Mouse (Mus musculus): ENCODE data around the gene Olfr1364. TPM values are rescaled to one million over a fixed set of nuclear protein-coding genes. Genes with fewer than 3 reads are reported as not detected.

Olfr1364 gene
- not detected in 2 replicates for polyA plus RNA-seq (2015; fragmentation: Nextera tagmentation; extraction: Ambion mirVana)

- H3K27ac ChIP-seq: no peak within 1 kb of the TSS
- H3K9me3 ChIP-seq: no peaks in the 10 kb centered on the region
- no peaks in the 10 kb centered on the region for H3K4me1 ChIP-seq (replicated peaks)
- H3K4me3 ChIP-seq: no peak within 1 kb of the TSS
- ATAC-seq (ENCODE audit: low FRiP score): no peak
- no peaks in the 10 kb centered on the region for H3K36me3 ChIP-seq
- 90% methylated on average over 2 of the region's 2 CpGs for WGBS
- H3K9ac ChIP-seq: no peak within 1 kb of the TSS
- no peaks in the 10 kb centered on the region for H3K27me3 ChIP-seq
- no peak within 1 kb of the TSS for H3K4me2 ChIP-seq
These were observed at the start of gene Olfr1364 for GRCm38 (mm10) chr13:21581659-21582058. Olfr1364 (minus strand) TSS chr13:21581759.

- Histone ChIP-seq H3K4me1 (replicated peaks) (no peaks in the 10 kb centered on the region), H3K27me3 (no peaks in the 10 kb centered on the region), H3K4me2 (no peak within 1 kb of the TSS), H3K4me3 (no peak within 1 kb of the TSS), H3K9ac (no peak within 1 kb of the TSS), H3K9me3 (no peaks in the 10 kb centered on the region), H3K36me3 (no peaks in the 10 kb centered on the region), H3K27ac (no peak within 1 kb of the TSS)
- ATAC-seq (ENCODE audit: low FRiP score): no peak
These were observed 32.4 kb upstream of the Olfr1364 start, which contains the start of gene Olfr1362 for GRCm38 (mm10) chr13:21613922-21614321. Olfr1362 (minus strand) TSS chr13:21614022.

- H3K4me1 ChIP-seq (replicated peaks): no peaks in the 10 kb centered on the region
- H3K9me3 ChIP-seq: no peaks in the 10 kb centered on the region
- no peak overlapping the region for H3K9ac ChIP-seq
- no peak for ATAC-seq (ENCODE audit: low FRiP score)
- no peak overlapping the region for H3K27ac ChIP-seq
- no peak overlapping the region for H3K4me3 ChIP-seq
- no peaks in the 10 kb centered on the region for H3K27me3 ChIP-seq
- H3K36me3 ChIP-seq: no peaks in the 10 kb centered on the region
- H3K4me2 ChIP-seq: no peak overlapping the region
- 60% methylated on average over 2 of the region's 2 CpGs for WGBS
These were observed 10.1 kb upstream of the Olfr1364 start for GRCm38 (mm10) chr13:21591618-21592017.

- Histone ChIP-seq H3K27ac (no peak within 1 kb of the TSS), H3K9me3 (no peaks in the 10 kb centered on the region), H3K9ac (no peak within 1 kb of the TSS), H3K27me3 (no peaks in the 10 kb centered on the region), H3K4me2 (no peak within 1 kb of the TSS), H3K36me3 (no peaks in the 10 kb centered on the region), H3K4me1 (replicated peaks) (no peaks in the 10 kb centered on the region), H3K4me3 (no peak within 1 kb of the TSS)
- ATAC-seq (ENCODE audit: low FRiP score): no peak
- 70% methylated on average over 1 of the region's 1 CpGs for WGBS
These were observed 21.8 kb downstream of the Olfr1364 start, which contains the start of gene Olfr1535 for GRCm38 (mm10) chr13:21559793-21560192. Olfr1535 (minus strand) TSS chr13:21559893.

- no peak for ATAC-seq (ENCODE audit: low FRiP score)
- Histone ChIP-seq H3K4me2 (no peak overlapping the region), H3K9me3 (no peaks in the 10 kb centered on the region), H3K27me3 (no peaks in the 10 kb centered on the region), H3K36me3 (no peaks in the 10 kb centered on the region), H3K4me3 (no peak overlapping the region), H3K27ac (no peak overlapping the region), H3K9ac (no peak overlapping the region), H3K4me1 (replicated peaks) (no peaks in the 10 kb centered on the region)
- 65% methylated on average over 3 of the region's 3 CpGs for WGBS
These were observed 31.0 kb downstream of the Olfr1364 start for GRCm38 (mm10) chr13:21550416-21551110.

GRCm38 (mm10) chr13:21549487-21549886 is 32.1 kb downstream of the Olfr1364 start:
- no peaks in the 10 kb centered on the region for H3K36me3 ChIP-seq
- no peaks in the 10 kb centered on the region for H3K27me3 ChIP-seq
- 92% methylated on average over 3 of the region's 3 CpGs for WGBS
- no peak overlapping the region for H3K27ac ChIP-seq
- no peak overlapping the region for H3K9ac ChIP-seq
- H3K4me2 ChIP-seq: no peak overlapping the region
- H3K9me3 ChIP-seq: no peaks in the 10 kb centered on the region
- H3K4me1 ChIP-seq (replicated peaks): no peaks in the 10 kb centered on the region
- H3K4me3 ChIP-seq: no peak overlapping the region
- ATAC-seq (ENCODE audit: low FRiP score): no peak

GRCm38 (mm10) chr13:21542708-21543107 is 38.9 kb downstream of the Olfr1364 start, which contains the start of gene Olfr1366:
Olfr1366 (minus strand) TSS chr13:21542808.
- Histone ChIP-seq H3K27me3 (no peaks in the 10 kb centered on the region), H3K4me3 (no peak within 1 kb of the TSS), H3K9me3 (no peaks in the 10 kb centered on the region), H3K4me1 (replicated peaks) (no peaks in the 10 kb centered on the region), H3K36me3 (no peaks in the 10 kb centered on the region), H3K4me2 (no peak within 1 kb of the TSS), H3K27ac (no peak within 1 kb of the TSS), H3K9ac (no peak within 1 kb of the TSS)
- 88% methylated on average over 1 of the region's 1 CpGs for WGBS
- no peak for ATAC-seq (ENCODE audit: low FRiP score)

- Histone ChIP-seq H3K9me3 (no peaks in the 10 kb centered on the region), H3K4me3 (peak within 1 kb of the TSS; percentile 76), H3K36me3 (peaks cover 11% of the 10 kb centered on the region), H3K27me3 (no peaks in the 10 kb centered on the region), H3K27ac (peak within 1 kb of the TSS; percentile 92), H3K4me1 (replicated peaks) (peaks cover 11% of the 10 kb centered on the region), H3K9ac (peak within 1 kb of the TSS; percentile 88), H3K4me2 (peak within 1 kb of the TSS; percentile 66)
- peak; percentile 100 for ATAC-seq (ENCODE audit: low FRiP score)
- WGBS: under 1% methylated on average over 39 of the region's 39 CpGs
These were observed 50.8 kb downstream of the Olfr1364 start, which contains the start of gene Zkscan8 for GRCm38 (mm10) chr13:21530781-21531201. Zkscan8 (minus strand) TSS chr13:21531120.

GRCm38 (mm10) chr13:21530136-21530535 is 51.4 kb downstream of the Olfr1364 start:
- Histone ChIP-seq H3K4me3 (peak overlapping the region; percentile 76), H3K4me2 (peak overlapping the region; percentile 66), H3K9ac (no peak overlapping the region), H3K36me3 (peaks cover 15% of the 10 kb centered on the region), H3K27me3 (no peaks in the 10 kb centered on the region), H3K9me3 (no peaks in the 10 kb centered on the region), H3K4me1 (replicated peaks) (peaks cover 11% of the 10 kb centered on the region), H3K27ac (no peak overlapping the region)
- no peak for ATAC-seq (ENCODE audit: low FRiP score)
- 55% methylated on average over 7 of the region's 7 CpGs for WGBS

Other genes with a start within 250 kb of the Olfr1364 start
- gene Olfr1367, start 234.8 kb downstream of the Olfr1364 start, polyA plus RNA-seq (2015; fragmentation: Nextera tagmentation; extraction: Ambion mirVana): not detected in 2 replicates
- gene Zscan12, start 218.9 kb downstream of the Olfr1364 start, polyA plus RNA-seq (2015; fragmentation: Nextera tagmentation; extraction: Ambion mirVana): 13.5 and 15.5 TPM in 2 replicates
- 83.2 and 85.9 TPM in 2 replicates for gene Zkscan3, start 179.0 kb downstream of the Olfr1364 start, polyA plus RNA-seq (2015; fragmentation: Nextera tagmentation; extraction: Ambion mirVana)
- 4.0 and 4.2 TPM in 2 replicates for gene Pgbd1, start 140.7 kb downstream of the Olfr1364 start, polyA plus RNA-seq (2015; fragmentation: Nextera tagmentation; extraction: Ambion mirVana)
- gene Zscan26, start 128.0 kb downstream of the Olfr1364 start, polyA plus RNA-seq (2015; fragmentation: Nextera tagmentation; extraction: Ambion mirVana): 22.5 and 25.2 TPM in 2 replicates
- gene Nkapl, start 113.2 kb downstream of the Olfr1364 start, polyA plus RNA-seq (2015; fragmentation: Nextera tagmentation; extraction: Ambion mirVana): 4.2 and 4.6 TPM in 2 replicates
- gene Zkscan4, start 102.9 kb downstream of the Olfr1364 start, polyA plus RNA-seq (2015; fragmentation: Nextera tagmentation; extraction: Ambion mirVana): 9.9 and 10.0 TPM in 2 replicates
- not detected in 2 replicates for gene Gm10065, start 102.3 kb downstream of the Olfr1364 start, polyA plus RNA-seq (2015; fragmentation: Nextera tagmentation; extraction: Ambion mirVana)
- 0.44 and 0.57 TPM in 2 replicates for gene AK157302, start 86.5 kb downstream of the Olfr1364 start, polyA plus RNA-seq (2015; fragmentation: Nextera tagmentation; extraction: Ambion mirVana)
- 3.8 and 8.1 TPM in 2 replicates for gene Gm11273, start 80.3 kb downstream of the Olfr1364 start, polyA plus RNA-seq (2015; fragmentation: Nextera tagmentation; extraction: Ambion mirVana)
- 5.8 and 6.6 TPM in 2 replicates for gene Zkscan8, start 50.6 kb downstream of the Olfr1364 start, polyA plus RNA-seq (2015; fragmentation: Nextera tagmentation; extraction: Ambion mirVana)
- 0.12 and 0.16 TPM in 2 replicates for gene Olfr1366, start 39.0 kb downstream of the Olfr1364 start, polyA plus RNA-seq (2015; fragmentation: Nextera tagmentation; extraction: Ambion mirVana)
- gene Olfr1535, start 21.9 kb downstream of the Olfr1364 start, polyA plus RNA-seq (2015; fragmentation: Nextera tagmentation; extraction: Ambion mirVana): 0.05 TPM in 2 replicates
- not detected in 2 replicates for gene Olfr1362, start 32.3 kb upstream of the Olfr1364 start, polyA plus RNA-seq (2015; fragmentation: Nextera tagmentation; extraction: Ambion mirVana)
- 0.05 and 0.08 TPM in 2 replicates for gene Olfr11, start 60.8 kb upstream of the Olfr1364 start, polyA plus RNA-seq (2015; fragmentation: Nextera tagmentation; extraction: Ambion mirVana)
- not detected in 2 replicates for gene Olfr1361, start 81.6 kb upstream of the Olfr1364 start, polyA plus RNA-seq (2015; fragmentation: Nextera tagmentation; extraction: Ambion mirVana)
- gene Olfr1360, start 95.6 kb upstream of the Olfr1364 start, polyA plus RNA-seq (2015; fragmentation: Nextera tagmentation; extraction: Ambion mirVana): not detected in 2 replicates
- gene Olfr1359, start 116.4 kb upstream of the Olfr1364 start, polyA plus RNA-seq (2015; fragmentation: Nextera tagmentation; extraction: Ambion mirVana): not detected in 2 replicates
- gene Hist1h2bl, start 134.4 kb upstream of the Olfr1364 start, polyA plus RNA-seq (2015; fragmentation: Nextera tagmentation; extraction: Ambion mirVana): 1.1 and 1.9 TPM in 2 replicates
- gene Hist1h2ai, start 134.7 kb upstream of the Olfr1364 start, polyA plus RNA-seq (2015; fragmentation: Nextera tagmentation; extraction: Ambion mirVana): 12.9 and 14.0 TPM in 2 replicates
- gene Hist1h3h, start 135.9 kb upstream of the Olfr1364 start, polyA plus RNA-seq (2015; fragmentation: Nextera tagmentation; extraction: Ambion mirVana): 5.9 and 6.4 TPM in 2 replicates
- gene Hist1h2bm, start 140.3 kb upstream of the Olfr1364 start, polyA plus RNA-seq (2015; fragmentation: Nextera tagmentation; extraction: Ambion mirVana): 1.9 and 2.3 TPM in 2 replicates
- 0.39 and 0.84 TPM in 2 replicates for gene Hist1h4j, start 153.3 kb upstream of the Olfr1364 start, polyA plus RNA-seq (2015; fragmentation: Nextera tagmentation; extraction: Ambion mirVana)
- 1.6 and 2.7 TPM in 2 replicates for gene Hist1h4k, start 168.7 kb upstream of the Olfr1364 start, polyA plus RNA-seq (2015; fragmentation: Nextera tagmentation; extraction: Ambion mirVana)
- gene Hist1h2ak, start 172.1 kb upstream of the Olfr1364 start, polyA plus RNA-seq (2015; fragmentation: Nextera tagmentation; extraction: Ambion mirVana): 10.4 and 11.4 TPM in 2 replicates
- gene Hist1h2bn, start 172.4 kb upstream of the Olfr1364 start, polyA plus RNA-seq (2015; fragmentation: Nextera tagmentation; extraction: Ambion mirVana): 0.60 and 2.1 TPM in 2 replicates
- gene Hist1h1b, start 198.9 kb upstream of the Olfr1364 start, polyA plus RNA-seq (2015; fragmentation: Nextera tagmentation; extraction: Ambion mirVana): 5.5 and 7.8 TPM in 2 replicates
- 44.3 and 48.5 TPM in 2 replicates for gene Hist1h3i, start 201.6 kb upstream of the Olfr1364 start, polyA plus RNA-seq (2015; fragmentation: Nextera tagmentation; extraction: Ambion mirVana)
- 1.8 and 2.8 TPM in 2 replicates for gene Hist1h2an, start 205.5 kb upstream of the Olfr1364 start, polyA plus RNA-seq (2015; fragmentation: Nextera tagmentation; extraction: Ambion mirVana)
- gene Hist1h2bp, start 205.7 kb upstream of the Olfr1364 start, polyA plus RNA-seq (2015; fragmentation: Nextera tagmentation; extraction: Ambion mirVana): 0.68 and 0.97 TPM in 2 replicates
- gene Hist1h2bq, start 228.4 kb upstream of the Olfr1364 start, polyA plus RNA-seq (2015; fragmentation: Nextera tagmentation; extraction: Ambion mirVana): 7.3 and 7.8 TPM in 2 replicates
- not detected in 2 replicates for gene Hist1h2ao, start 228.7 kb upstream of the Olfr1364 start, polyA plus RNA-seq (2015; fragmentation: Nextera tagmentation; extraction: Ambion mirVana)
- gene Hist1h4m, start 230.0 kb upstream of the Olfr1364 start, polyA plus RNA-seq (2015; fragmentation: Nextera tagmentation; extraction: Ambion mirVana): not detected in 2 replicates